Mouse (Mus musculus) liver (tissue): ENCODE data around the gene Serp2.

Experiments used
- DNase-seq: peaks from one replicate; pipeline ENCODE4 v3.0.0-alpha.2; 2020; ENCODE audit warnings: mixed read lengths

Serp2 gene

GRCm38 (mm10) chr14:76526467-76526866 lies 30.2 kb downstream of the Serp2 start:
- no peak for DNase-seq

- DNase-seq: no peak
Observed at GRCm38 (mm10) chr14:76523344-76523743, 33.3 kb downstream of the Serp2 start.

- no peak for DNase-seq
Observed at GRCm38 (mm10) chr14:76521308-76521707, 35.4 kb downstream of the Serp2 start.

- peak; percentile 55 for DNase-seq
Observed at GRCm38 (mm10) chr14:76520606-76521005, 36.1 kb downstream of the Serp2 start.

GRCm38 (mm10) chr14:76518217-76518616 lies 38.5 kb downstream of the Serp2 start:
- no peak for DNase-seq

- no peak for DNase-seq
Observed at GRCm38 (mm10) chr14:76515620-76516019, 41.1 kb downstream of the Serp2 start.

GRCm38 (mm10) chr14:76514050-76514585 lies 42.6 kb downstream of the Serp2 start:
- DNase-seq: no peak

- DNase-seq: no peak
Observed at GRCm38 (mm10) chr14:76513395-76514049, 43.2 kb downstream of the Serp2 start.

- DNase-seq: no peak
Observed at GRCm38 (mm10) chr14:76511971-76512370, 44.7 kb downstream of the Serp2 start.

- no peak for DNase-seq
Observed at GRCm38 (mm10) chr14:76508701-76509100, 48.0 kb downstream of the Serp2 start.

- no peak for DNase-seq
Observed at GRCm38 (mm10) chr14:76507804-76508500, 48.7 kb downstream of the Serp2 start.

GRCm38 (mm10) chr14:76507357-76507756 lies 49.3 kb downstream of the Serp2 start:
- no peak for DNase-seq

- no peak for DNase-seq
Observed at GRCm38 (mm10) chr14:76506425-76507205, 50.1 kb downstream of the Serp2 start.

- peak; percentile 89 for DNase-seq
Observed at GRCm38 (mm10) chr14:76505439-76506220, 51.1 kb downstream of the Serp2 start.

GRCm38 (mm10) chr14:76505101-76505438 lies 51.6 kb downstream of the Serp2 start:
- no peak for DNase-seq

GRCm38 (mm10) chr14:76504121-76504737 lies 52.5 kb downstream of the Serp2 start:
- DNase-seq: peak; percentile 97

- DNase-seq: no peak
Observed at GRCm38 (mm10) chr14:76503231-76503851, 53.3 kb downstream of the Serp2 start.

GRCm38 (mm10) chr14:76500036-76500435 lies 56.7 kb downstream of the Serp2 start:
- no peak for DNase-seq

GRCm38 (mm10) chr14:76499492-76499891 lies 57.2 kb downstream of the Serp2 start:
- DNase-seq: no peak

- no peak for DNase-seq
Observed at GRCm38 (mm10) chr14:76498210-76498609, 58.5 kb downstream of the Serp2 start.

GRCm38 (mm10) chr14:76497187-76497586 lies 59.5 kb downstream of the Serp2 start:
- DNase-seq: no peak

- DNase-seq: no peak
Observed at GRCm38 (mm10) chr14:76495022-76495421, 61.7 kb downstream of the Serp2 start.
